Mouse (Mus musculus): ENCODE results near the gene Tmem129. TPM values are rescaled to one million over a fixed set of nuclear protein-coding genes. Genes with fewer than 3 reads are reported as not detected.

The Tmem129 gene
- polyA plus RNA-seq, 1 experiment = 47.4 TPM

- Histone ChIP-seq H3K36me3 (ENCODE audit: control insufficient read depth, insufficient read depth, low read length) (no peaks in the 10 kb centered on the region), H3K4me1 (ENCODE audit: control insufficient read depth, insufficient read depth, low read length) (peaks cover 12% of the 10 kb centered on the region; the same call in 1 of the 2 replicates), H3K27me3 (replicated peaks; ENCODE audit: control insufficient read depth, insufficient read depth, low read length) (no peaks in the 10 kb centered on the region), H3K27ac (ENCODE audit: insufficient read depth, low read depth, low read length) (no peak overlapping the region), H3K4me3 (ENCODE audit: insufficient read depth, low read depth, low read length) (no peak overlapping the region)
- DNase-seq = no peak
- TF ChIP-seq POLR2A (IDR thresholded peaks at IDR 0.05; ENCODE audit: low read depth, low read length) (no peak), CTCF (conservative IDR thresholded peaks at IDR 0.05; ENCODE audit: insufficient read depth, insufficient read length, low read depth, low read length) (no peak)
- 74% methylated on average over 10 of the region's 10 CpGs for WGBS
These were observed 2.9 kb downstream of the Tmem129 start for GRCm38 (mm10) chr5:33655251-33655840.

GRCm38 (mm10) chr5:33654424-33654823 lies 3.8 kb downstream of the Tmem129 start:
- Histone ChIP-seq H3K4me3 (ENCODE audit: insufficient read depth, low read depth, low read length) (no peak overlapping the region), H3K27me3 (replicated peaks; ENCODE audit: control insufficient read depth, insufficient read depth, low read length) (no peaks in the 10 kb centered on the region), H3K4me1 (ENCODE audit: control insufficient read depth, insufficient read depth, low read length) (peaks cover 12% of the 10 kb centered on the region; the same call in 1 of the 2 replicates), H3K36me3 (ENCODE audit: control insufficient read depth, insufficient read depth, low read length) (no peaks in the 10 kb centered on the region; the same call in 1 of the 2 replicates), H3K27ac (ENCODE audit: insufficient read depth, low read depth, low read length) (no peak overlapping the region)
- no peak for DNase-seq
- 93% methylated on average over 13 of the region's 13 CpGs for WGBS
- no peak for TF ChIP-seq POLR2A (IDR thresholded peaks at IDR 0.05; ENCODE audit: low read depth, low read length)
- no peak for TF ChIP-seq CTCF (conservative IDR thresholded peaks at IDR 0.05; ENCODE audit: insufficient read depth, insufficient read length, low read depth, low read length)

DNA sequence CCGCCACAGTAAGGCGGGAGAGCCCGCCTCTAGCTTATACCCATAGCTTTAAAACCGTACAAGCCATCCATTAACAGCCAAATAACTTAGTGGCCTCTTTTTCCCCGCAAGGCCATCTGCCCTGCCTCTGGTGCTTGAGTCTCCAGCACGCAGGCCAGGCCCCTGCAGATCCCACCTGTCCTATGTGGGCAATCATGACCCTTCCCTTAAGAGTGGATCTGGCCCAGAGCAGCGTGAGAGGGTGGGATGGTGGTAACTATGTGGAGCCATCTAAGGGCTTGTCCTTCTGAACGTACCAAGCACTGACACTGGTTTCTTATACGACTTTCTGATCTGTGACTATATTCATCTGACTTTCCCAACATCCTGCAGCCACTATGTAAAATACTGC lies 5.4 kb downstream of the Tmem129 start:
- Histone ChIP-seq H3K27me3 (replicated peaks; ENCODE audit: control insufficient read depth, insufficient read depth, low read length) (no peaks in the 10 kb centered on the region), H3K4me1 (ENCODE audit: control insufficient read depth, insufficient read depth, low read length) (peaks cover 12% of the 10 kb centered on the region; the same call in 1 of the 2 replicates), H3K36me3 (ENCODE audit: control insufficient read depth, insufficient read depth, low read length) (no peaks in the 10 kb centered on the region; the same call in 1 of the 2 replicates), H3K4me3 (ENCODE audit: insufficient read depth, low read depth, low read length) (peak overlapping the region; percentile 17; the same call in 1 of the 2 replicates), H3K27ac (ENCODE audit: insufficient read depth, low read depth, low read length) (no peak overlapping the region)
- TF ChIP-seq POLR2A (IDR thresholded peaks at IDR 0.05; ENCODE audit: low read depth, low read length) (no peak), CTCF (conservative IDR thresholded peaks at IDR 0.05; ENCODE audit: insufficient read depth, insufficient read length, low read depth, low read length) (no peak)
- no peak for DNase-seq
- 4% methylated on average over 9 of the region's 9 CpGs for WGBS

DNA sequence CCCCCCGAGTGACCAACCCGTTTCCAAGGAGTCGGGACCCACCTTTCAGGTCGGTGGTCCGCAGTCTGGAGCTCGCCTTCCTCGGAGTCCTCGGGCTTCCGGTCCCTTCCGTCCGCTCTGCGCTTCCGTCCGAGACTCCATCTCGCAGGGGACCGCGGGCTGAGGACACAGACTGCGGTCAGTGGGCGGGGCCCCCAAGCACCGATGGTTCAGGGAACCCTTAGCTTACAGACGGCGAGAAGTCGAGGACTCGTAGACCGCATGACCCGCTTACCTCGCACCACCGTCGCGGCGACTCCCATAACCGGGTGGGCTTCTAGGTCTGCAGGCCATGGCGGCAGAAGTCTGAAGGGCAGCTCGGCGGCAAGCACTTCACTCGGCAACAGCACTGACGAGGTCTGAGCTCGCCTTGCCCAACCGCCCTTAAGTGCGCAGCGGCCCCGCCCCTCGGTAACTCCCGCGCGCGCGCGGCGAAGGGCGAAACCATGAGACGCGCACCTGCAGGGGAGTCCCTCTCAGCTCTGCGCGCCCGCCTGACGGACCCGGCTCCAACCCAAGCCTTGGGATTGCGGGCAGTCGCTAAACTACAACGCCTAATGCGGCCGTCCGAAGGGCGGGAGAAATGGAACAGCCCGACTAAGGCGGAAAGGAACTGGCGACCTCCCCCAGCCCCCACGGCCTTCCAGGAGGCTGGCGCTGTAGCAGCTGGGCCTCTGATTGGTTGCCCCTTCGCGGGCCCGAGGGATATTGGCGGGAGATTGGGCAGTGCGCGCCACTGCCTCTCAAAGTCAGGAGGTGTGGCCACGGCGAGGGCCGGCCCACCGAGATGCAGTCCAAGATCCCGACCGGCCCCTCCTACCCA lies 6.1 kb downstream of the Tmem129 start, which contains the start of gene Slbp:
Gene Slbp (minus strand): TSS at position 654 of the 862 bp plus-strand sequence.
- peak; percentile 98 for DNase-seq
- H3K27me3 ChIP-seq (replicated peaks; ENCODE audit: control insufficient read depth, insufficient read depth, low read length) = no peaks in the 10 kb centered on the region
- peaks cover 12% of the 10 kb centered on the region; the same call in 1 of the 2 replicates for H3K4me1 ChIP-seq (ENCODE audit: control insufficient read depth, insufficient read depth, low read length)
- TF ChIP-seq POLR2A (IDR thresholded peaks at IDR 0.05; ENCODE audit: low read depth, low read length) (peak; percentile 99), CTCF (conservative IDR thresholded peaks at IDR 0.05; ENCODE audit: insufficient read depth, insufficient read length, low read depth, low read length) (0 out of 2 replicates have a peak, but pooled peaks have one; percentile 3)
- H3K27ac ChIP-seq (ENCODE audit: insufficient read depth, low read depth, low read length) = peak within 1 kb of the TSS; percentile 99
- WGBS = under 1% methylated on average over 82 of the region's 82 CpGs
- H3K36me3 ChIP-seq (ENCODE audit: control insufficient read depth, insufficient read depth, low read length) = peaks cover 2% of the 10 kb centered on the region; the same call in 1 of the 2 replicates
- peak within 1 kb of the TSS; percentile 96 for H3K4me3 ChIP-seq (ENCODE audit: insufficient read depth, low read depth, low read length)

GRCm38 (mm10) chr5:33651541-33651920 lies 6.7 kb downstream of the Tmem129 start:
- Histone ChIP-seq H3K27me3 (replicated peaks; ENCODE audit: control insufficient read depth, insufficient read depth, low read length) (no peaks in the 10 kb centered on the region), H3K27ac (ENCODE audit: insufficient read depth, low read depth, low read length) (peak overlapping the region; percentile 99), H3K36me3 (ENCODE audit: control insufficient read depth, insufficient read depth, low read length) (peaks cover 2% of the 10 kb centered on the region; the same call in 1 of the 2 replicates), H3K4me1 (ENCODE audit: control insufficient read depth, insufficient read depth, low read length) (peaks cover 7% of the 10 kb centered on the region; the same call in 1 of the 2 replicates), H3K4me3 (ENCODE audit: insufficient read depth, low read depth, low read length) (peak overlapping the region; percentile 96)
- no peak for DNase-seq
- TF ChIP-seq POLR2A (IDR thresholded peaks at IDR 0.05; ENCODE audit: low read depth, low read length) (no peak), CTCF (conservative IDR thresholded peaks at IDR 0.05; ENCODE audit: insufficient read depth, insufficient read length, low read depth, low read length) (no peak)
- WGBS = under 1% methylated on average over 11 of the region's 11 CpGs

DNA sequence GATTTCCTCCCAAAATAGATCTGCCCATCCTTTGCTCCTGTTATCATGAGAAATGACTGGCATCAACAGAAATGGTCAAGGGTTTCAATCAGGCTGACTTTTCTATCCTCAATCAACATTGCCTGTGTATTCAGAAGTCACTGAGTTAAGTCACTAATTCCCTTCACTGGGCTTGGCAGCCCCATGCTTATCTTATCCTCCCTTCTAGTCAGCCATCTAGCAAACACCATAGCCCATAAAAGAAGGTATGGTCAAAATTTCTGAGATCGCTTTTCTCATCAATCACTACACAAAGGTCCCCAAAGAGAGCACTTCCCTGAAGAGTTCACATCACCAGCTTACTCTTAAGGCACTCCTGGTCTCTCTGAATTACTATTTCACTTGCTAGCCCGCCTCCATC lies 7.2 kb downstream of the Tmem129 start:
- WGBS = 11% methylated on average over 2 of the region's 2 CpGs
- no peak for DNase-seq
- TF ChIP-seq POLR2A (IDR thresholded peaks at IDR 0.05; ENCODE audit: low read depth, low read length) (no peak), CTCF (conservative IDR thresholded peaks at IDR 0.05; ENCODE audit: insufficient read depth, insufficient read length, low read depth, low read length) (no peak)
- peaks cover 3% of the 10 kb centered on the region; the same call in 1 of the 2 replicates for H3K4me1 ChIP-seq (ENCODE audit: control insufficient read depth, insufficient read depth, low read length)
- peaks cover 2% of the 10 kb centered on the region; the same call in 1 of the 2 replicates for H3K36me3 ChIP-seq (ENCODE audit: control insufficient read depth, insufficient read depth, low read length)
- H3K27me3 ChIP-seq (replicated peaks; ENCODE audit: control insufficient read depth, insufficient read depth, low read length) = no peaks in the 10 kb centered on the region
- no peak overlapping the region; the same call in 1 of the 2 replicates for H3K27ac ChIP-seq (ENCODE audit: insufficient read depth, low read depth, low read length)
- peak overlapping the region; percentile 96 for H3K4me3 ChIP-seq (ENCODE audit: insufficient read depth, low read depth, low read length)
